Mouse (Mus musculus) intestine, embryonic 15.5 days (tissue): ENCODE results near the gene Gm609. TPM values are rescaled to one million over a fixed set of nuclear protein-coding genes. Genes with fewer than 3 reads are reported as not detected.
"Not testable (repeated sequence)": the region's sequence is repeated elsewhere in the genome, so short reads cannot be mapped to it uniquely, and the experiment has no call there.

Experiments used
- ATAC-seq: fragments of 200-750 bp; cut with Nextera tagmentation; 2 replicates; pipeline ENCODE4 v1.8.0; 2017; ENCODE audit warnings: moderate TSS enrichment, moderate library complexity
- H3K27ac ChIP-seq: fragments of 300-500 bp; sonication (generic); 2 replicates; pipeline ENCODE4 v1.5.1; 2015; ENCODE audit warnings: mild to moderate bottlenecking, inconsistent platforms
- H3K27me3 ChIP-seq: fragments of 300-500 bp; sonication (generic); replicated peaks from 2 replicates; pipeline ENCODE4 v1.6.1; 2015; ENCODE audit warnings: inconsistent platforms
- H3K36me3 ChIP-seq: fragments of 300-500 bp; sonication (generic); 2 replicates; pipeline ENCODE4 v1.6.1; 2015; ENCODE audit warnings: inconsistent platforms
- H3K4me1 ChIP-seq: fragments of 300-500 bp; sonication (generic); replicated peaks from 2 replicates; pipeline ENCODE4 v1.6.1; 2015; ENCODE audit warnings: inconsistent platforms
- H3K4me2 ChIP-seq: fragments of 300-500 bp; sonication (generic); replicated peaks from 2 replicates; pipeline ENCODE4 v1.6.1; 2015; ENCODE audit warnings: mild to moderate bottlenecking, inconsistent platforms
- H3K4me3 ChIP-seq: fragments of 300-500 bp; sonication (generic); replicated peaks from 2 replicates; pipeline ENCODE4 v1.5.1; 2015; ENCODE audit warnings: inconsistent platforms
- H3K9ac ChIP-seq: fragments of 300-500 bp; sonication (generic); 2 replicates; pipeline ENCODE4 v1.6.1; 2015; ENCODE audit warnings: inconsistent platforms
- H3K9me3 ChIP-seq: fragments of 300-500 bp; sonication (generic); 2 replicates; pipeline ENCODE4 v1.6.1; 2016; ENCODE audit warnings: inconsistent platforms
- WGBS: fragments of 180-500 bp; shearing (Covaris S2); methylation state at CpG from one replicate; pipeline ENCODE4 v1.1.7; 2015; 5-methylcytosine and 5-hydroxymethylcytosine counted together
- polyA plus RNA-seq: library from polyadenylated mRNA; unstranded; fragments of >200 nt; fragmentation: Nextera tagmentation; extraction: Ambion mirVana; gene quantifications from 2 replicates; pipeline ENCODE4 v1.2.1, GENCODE M21; 2015

The Gm609 gene
- polyA plus RNA-seq: 2.2 and 2.7 TPM in 2 replicates

DNA sequence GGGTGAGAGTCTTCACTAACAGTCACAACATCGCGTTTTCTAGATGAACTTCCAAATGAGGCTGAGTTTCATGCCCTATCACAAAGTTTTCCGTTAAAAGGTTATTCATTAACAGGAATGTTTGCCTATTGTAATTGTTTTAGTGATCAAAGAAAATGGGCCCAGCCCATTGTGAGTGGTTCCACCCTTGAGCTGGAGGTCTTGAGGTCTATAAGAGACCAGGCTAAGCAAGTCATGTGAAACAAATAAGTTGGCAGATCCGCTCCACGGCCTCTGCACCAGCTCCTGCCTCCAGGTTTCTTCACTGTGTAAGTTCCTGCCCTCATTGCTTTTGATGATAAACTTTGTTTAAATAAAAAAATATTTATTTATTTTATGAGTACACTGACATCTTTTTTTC lies at the start of gene Gm609:
Gene Gm609 (minus strand): TSS at position 43 of the 400 bp plus-strand sequence.
- H3K9me3 ChIP-seq: no peaks in the 10 kb centered on the region
- H3K27me3 ChIP-seq: no peaks in the 10 kb centered on the region
- peak; percentile 93 for ATAC-seq
- H3K4me3 ChIP-seq: no peak within 1 kb of the TSS
- H3K9ac ChIP-seq: no peak within 1 kb of the TSS
- no peak within 1 kb of the TSS for H3K27ac ChIP-seq
- H3K36me3 ChIP-seq: no peaks in the 10 kb centered on the region
- no peaks in the 10 kb centered on the region for H3K4me1 ChIP-seq
- 50% methylated on average over 5 of the region's 5 CpGs for WGBS
- H3K4me2 ChIP-seq: no peak within 1 kb of the TSS

DNA sequence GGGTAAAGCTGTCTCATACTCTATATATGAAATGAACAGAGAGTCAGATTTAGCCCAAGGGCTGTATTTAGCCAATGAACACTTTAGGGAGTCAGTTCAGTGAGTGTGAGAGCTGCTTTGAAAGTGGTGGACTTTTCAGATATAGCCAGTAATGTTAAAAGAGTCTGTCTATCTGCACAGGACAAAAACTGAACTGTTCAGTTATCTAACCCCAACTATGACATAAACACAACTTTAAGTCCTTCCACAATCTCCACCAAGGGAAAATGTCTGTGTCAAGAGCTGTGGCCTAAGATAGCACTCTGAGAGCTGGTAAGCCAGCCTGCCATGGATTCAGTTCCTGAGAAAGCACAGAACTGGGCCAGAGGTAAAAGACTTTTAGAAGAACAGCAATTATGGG lies 49.3 kb upstream of the Gm609 start:
- no peak for ATAC-seq
- no peaks in the 10 kb centered on the region for H3K36me3 ChIP-seq
- no peak overlapping the region for H3K4me3 ChIP-seq
- H3K27ac ChIP-seq: no peak overlapping the region
- no peaks in the 10 kb centered on the region for H3K27me3 ChIP-seq
- no peak overlapping the region for H3K4me2 ChIP-seq
- no peaks in the 10 kb centered on the region for H3K4me1 ChIP-seq
- no peaks in the 10 kb centered on the region for H3K9me3 ChIP-seq
- no peak overlapping the region for H3K9ac ChIP-seq

DNA sequence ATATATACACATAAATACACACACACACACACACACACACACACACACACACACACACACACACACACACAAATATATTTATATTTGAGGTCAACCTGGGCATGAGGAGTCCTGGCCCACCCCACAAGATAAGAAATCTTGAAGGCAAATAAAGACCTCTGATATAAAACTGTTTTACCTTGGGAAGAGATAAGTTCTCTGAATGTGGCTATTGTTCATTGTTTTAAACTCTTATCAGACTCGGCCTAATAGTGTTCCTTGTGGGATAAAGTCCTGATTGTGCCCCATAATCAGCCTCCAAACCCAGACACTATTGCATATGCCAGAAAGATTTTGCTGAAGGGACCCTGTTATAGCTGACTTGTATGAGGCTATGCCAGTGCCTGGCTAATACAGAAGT lies 45.6 kb upstream of the Gm609 start:
- 47% methylated on average over 1 of the region's 1 CpGs for WGBS
- H3K4me3 ChIP-seq, H3K9ac ChIP-seq, H3K4me1 ChIP-seq, H3K36me3 ChIP-seq, H3K27ac ChIP-seq, H3K9me3 ChIP-seq, H3K4me2 ChIP-seq, H3K27me3 ChIP-seq: not testable (repeated sequence)
- peak; percentile 89 for ATAC-seq

DNA sequence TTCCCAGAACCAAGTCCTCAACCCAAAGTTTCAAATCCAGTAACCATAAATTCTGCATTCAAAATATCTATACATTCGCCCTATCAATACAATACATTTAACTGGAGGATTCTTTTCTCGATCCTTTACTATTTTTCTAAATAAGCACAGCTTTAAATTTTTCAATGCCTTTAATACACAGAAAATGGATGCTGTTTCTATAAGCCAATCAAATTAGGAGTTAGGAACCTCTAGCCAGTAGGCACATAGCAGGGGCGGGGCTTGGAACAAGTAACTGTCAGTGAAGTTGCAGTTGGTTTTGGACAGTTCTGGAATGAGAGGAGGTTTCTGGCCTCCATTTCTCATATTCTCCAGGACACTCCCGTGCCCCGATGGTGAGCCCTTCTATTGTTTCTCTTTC lies 42.2 kb upstream of the Gm609 start, which contains the start of gene Slc9c1:
Gene Slc9c1 (plus strand): TSS at position 301 of the 400 bp plus-strand sequence.
- Histone ChIP-seq H3K4me2 (no peak within 1 kb of the TSS), H3K36me3 (no peaks in the 10 kb centered on the region), H3K9me3 (no peaks in the 10 kb centered on the region), H3K27ac (no peak within 1 kb of the TSS), H3K9ac (no peak within 1 kb of the TSS), H3K4me3 (no peak within 1 kb of the TSS), H3K27me3 (no peaks in the 10 kb centered on the region), H3K4me1 (no peaks in the 10 kb centered on the region)
- WGBS: 91% methylated on average over 5 of the region's 5 CpGs
- ATAC-seq: no peak

DNA sequence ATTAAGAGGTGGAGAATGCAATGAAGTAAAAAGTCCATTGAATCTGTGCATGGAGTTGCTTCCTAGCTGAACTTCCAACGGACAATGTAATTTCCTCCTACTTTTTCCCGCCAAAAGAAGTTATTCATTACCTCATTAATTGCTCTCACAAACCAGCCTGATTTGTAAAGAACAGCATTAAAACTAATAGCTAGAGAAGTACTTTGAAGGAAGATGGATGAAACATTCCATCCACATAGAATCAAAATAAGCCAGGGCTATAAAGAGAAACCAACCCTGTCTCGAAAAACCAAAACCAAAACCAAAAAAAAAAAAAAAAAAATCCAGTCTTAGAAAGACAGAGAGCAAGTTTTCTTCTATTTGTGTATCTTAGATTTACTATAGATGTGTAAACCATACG lies 39.2 kb upstream of the Gm609 start, which contains the start of gene Gm17783:
Gene Gm17783 (minus strand): TSS at position 101 of the 400 bp plus-strand sequence.
- Histone ChIP-seq H3K9ac (no peak within 1 kb of the TSS), H3K4me3 (no peak within 1 kb of the TSS), H3K27ac (no peak within 1 kb of the TSS), H3K36me3 (no peaks in the 10 kb centered on the region), H3K4me1 (no peaks in the 10 kb centered on the region), H3K9me3 (no peaks in the 10 kb centered on the region), H3K27me3 (no peaks in the 10 kb centered on the region), H3K4me2 (no peak within 1 kb of the TSS)
- no peak for ATAC-seq
- WGBS: 75% methylated on average over 4 of the region's 4 CpGs

DNA sequence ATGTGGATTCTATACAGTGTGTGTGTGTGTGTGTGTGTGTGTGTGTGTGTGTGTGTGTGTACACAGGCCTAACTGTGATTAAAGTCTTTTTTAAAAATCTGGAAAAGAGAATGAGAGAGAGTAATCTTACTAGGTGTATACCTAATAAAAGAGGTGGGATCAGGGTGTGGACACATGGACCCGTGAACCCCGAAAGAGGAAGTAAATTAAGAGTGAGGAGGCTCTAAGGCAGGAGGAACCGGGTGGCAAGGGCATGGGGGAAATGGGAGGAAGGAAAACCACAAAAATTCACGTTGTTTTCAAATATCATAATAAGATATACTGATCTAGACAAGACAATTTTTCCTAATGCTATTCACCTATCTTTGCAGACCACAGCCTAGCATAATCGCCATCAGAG lies 32.8 kb upstream of the Gm609 start:
- H3K36me3 ChIP-seq: no peaks in the 10 kb centered on the region
- no peak overlapping the region for H3K27ac ChIP-seq
- H3K9ac ChIP-seq: no peak overlapping the region
- no peaks in the 10 kb centered on the region for H3K9me3 ChIP-seq
- ATAC-seq: peak; percentile 78; the same call in 1 of the 2 replicates
- WGBS: 62% methylated on average over 5 of the region's 5 CpGs
- H3K4me3 ChIP-seq: no peak overlapping the region
- no peak overlapping the region for H3K4me2 ChIP-seq
- H3K27me3 ChIP-seq: no peaks in the 10 kb centered on the region
- H3K4me1 ChIP-seq: no peaks in the 10 kb centered on the region

DNA sequence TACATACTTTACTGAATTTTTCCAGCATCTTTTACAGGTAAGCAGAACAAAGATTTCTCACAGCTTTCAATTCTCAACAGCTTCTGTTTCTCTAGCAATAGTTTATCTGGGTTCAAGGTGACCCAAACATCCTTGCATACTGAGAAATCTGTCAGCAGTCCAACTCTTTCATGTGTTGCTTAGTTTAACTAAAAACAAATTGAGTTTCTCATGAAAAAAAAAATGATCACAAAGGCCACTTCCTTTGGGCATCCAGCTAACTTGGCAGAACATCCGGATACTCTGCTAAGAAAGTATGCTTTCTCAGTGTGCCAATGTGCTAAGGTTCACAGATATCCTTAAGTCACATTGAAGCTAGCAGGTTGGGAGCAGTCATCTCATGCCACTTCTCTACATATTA lies 2.6 kb upstream of the Gm609 start:
- Histone ChIP-seq H3K27ac (no peak overlapping the region), H3K9me3 (no peaks in the 10 kb centered on the region), H3K27me3 (no peaks in the 10 kb centered on the region), H3K4me2 (no peak overlapping the region), H3K9ac (no peak overlapping the region), H3K4me1 (no peaks in the 10 kb centered on the region), H3K4me3 (no peak overlapping the region), H3K36me3 (no peaks in the 10 kb centered on the region)
- ATAC-seq: no peak
- 68% methylated on average over 1 of the region's 1 CpGs for WGBS

DNA sequence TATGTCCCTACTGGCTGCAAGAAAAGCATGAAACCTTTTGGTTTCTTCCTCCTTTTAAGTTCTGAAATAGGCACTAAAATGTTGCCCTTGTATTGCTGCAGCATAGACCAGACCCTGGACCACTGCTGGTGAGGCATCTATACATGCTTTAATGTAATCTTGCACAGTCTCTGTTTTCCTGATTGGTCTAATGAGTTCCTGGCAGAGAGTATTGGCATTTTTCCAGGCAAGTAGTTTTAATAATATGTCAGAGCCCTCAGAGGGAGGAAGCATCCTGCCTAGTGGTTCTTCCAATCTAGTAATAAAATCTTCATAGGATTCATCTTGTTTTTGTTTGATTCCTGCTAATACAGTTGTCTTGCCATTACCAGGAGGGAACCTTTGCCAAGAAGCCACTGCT lies 15.8 kb downstream of the Gm609 start:
- H3K9ac ChIP-seq: no peak overlapping the region
- ATAC-seq: no peak

DNA sequence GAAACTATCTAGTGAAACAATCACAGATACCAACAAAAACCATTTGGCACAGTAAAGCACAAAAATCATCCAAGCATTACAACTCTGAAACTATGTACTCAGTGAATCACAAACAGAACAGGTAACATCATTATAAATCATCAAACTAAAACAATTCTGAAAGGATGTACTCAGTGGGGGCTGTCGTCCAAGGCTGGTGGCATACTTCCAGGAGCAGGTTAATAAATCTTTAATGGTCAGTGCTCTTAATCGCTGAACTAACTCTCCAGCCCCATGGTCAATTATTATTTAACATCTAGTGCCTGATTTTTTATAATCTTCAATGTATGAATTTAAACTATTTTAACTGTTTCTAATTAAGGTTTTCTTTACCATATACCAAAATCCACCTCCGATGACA lies 20.9 kb downstream of the Gm609 start:
- not testable (repeated sequence) for H3K36me3 ChIP-seq, H3K9ac ChIP-seq, H3K9me3 ChIP-seq, ATAC-seq, H3K4me3 ChIP-seq, H3K4me1 ChIP-seq, H3K27me3 ChIP-seq, H3K4me2 ChIP-seq, H3K27ac ChIP-seq
- WGBS: 47% methylated on average over 3 of the region's 3 CpGs

More for the DNA sequence above, 15.8 kb downstream of the Gm609 start:
- Histone ChIP-seq H3K27me3 (no peaks in the 10 kb centered on the region), H3K36me3 (no peaks in the 10 kb centered on the region), H3K27ac (no peak overlapping the region), H3K9me3 (no peaks in the 10 kb centered on the region), H3K4me2 (no peak overlapping the region), H3K4me1 (no peaks in the 10 kb centered on the region), H3K4me3 (no peak overlapping the region)

DNA sequence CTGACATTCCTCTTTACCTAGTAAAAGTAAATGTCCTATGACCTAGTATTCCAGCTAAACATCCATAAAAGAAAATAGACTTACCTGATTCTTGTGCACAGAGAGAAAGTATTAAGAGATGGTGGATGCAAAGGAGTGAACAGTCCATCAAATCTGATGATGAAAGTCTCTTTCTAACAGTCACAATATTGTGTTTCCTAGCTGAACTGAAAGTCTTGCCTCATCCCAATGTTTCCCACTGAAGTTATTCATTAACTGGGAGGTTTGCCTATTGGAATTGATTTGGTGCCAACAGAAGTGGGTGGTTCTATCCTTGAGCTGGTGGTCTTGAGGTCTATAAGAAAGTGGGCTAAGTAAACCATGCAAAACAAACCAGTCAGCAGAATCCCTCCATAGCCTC lies 38.0 kb downstream of the Gm609 start:
- H3K9me3 ChIP-seq: no peaks in the 10 kb centered on the region
- H3K9ac ChIP-seq: no peak overlapping the region
- ATAC-seq: peak; percentile 63
- H3K4me1 ChIP-seq: no peaks in the 10 kb centered on the region
- H3K36me3 ChIP-seq: no peaks in the 10 kb centered on the region
- no peak overlapping the region for H3K27ac ChIP-seq
- H3K27me3 ChIP-seq: no peaks in the 10 kb centered on the region
- H3K4me3 ChIP-seq: no peak overlapping the region
- no peak overlapping the region for H3K4me2 ChIP-seq

DNA sequence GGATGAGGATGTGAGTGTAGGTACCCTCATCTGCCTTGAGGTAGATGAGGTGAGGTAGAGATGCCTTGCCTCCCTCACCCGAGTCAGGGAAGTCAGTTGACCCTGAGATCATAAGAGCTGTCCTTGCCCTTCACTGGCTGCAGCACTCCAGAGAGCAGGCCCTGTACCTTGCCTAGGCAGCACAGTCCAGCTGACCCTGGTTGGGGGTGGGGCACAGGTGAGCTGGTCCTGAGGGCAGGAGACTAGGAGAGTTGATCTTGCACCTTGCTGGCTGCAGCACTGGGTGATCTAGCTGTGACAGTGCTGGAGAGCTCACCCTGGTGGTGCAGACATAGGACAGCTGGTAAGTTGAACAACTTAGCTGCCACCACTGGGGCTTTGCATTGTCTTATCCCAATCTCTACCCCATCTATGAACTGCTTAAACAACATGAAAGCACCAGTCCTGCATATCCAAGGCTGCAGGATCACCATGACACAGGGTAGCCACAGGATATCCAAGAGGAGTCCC lies 55.5 kb downstream of the Gm609 start:
- H3K27me3 ChIP-seq: no peaks in the 10 kb centered on the region
- no peak overlapping the region for H3K4me2 ChIP-seq
- no peak overlapping the region for H3K9ac ChIP-seq
- no peaks in the 10 kb centered on the region for H3K36me3 ChIP-seq
- H3K9me3 ChIP-seq: no peaks in the 10 kb centered on the region
- ATAC-seq: 0 out of 2 replicates have a peak, but pooled peaks have one; percentile 17
- H3K4me3 ChIP-seq: no peak overlapping the region
- no peaks in the 10 kb centered on the region for H3K4me1 ChIP-seq
- H3K27ac ChIP-seq: no peak overlapping the region
- 93% methylated on average over 1 of the region's 1 CpGs for WGBS

DNA sequence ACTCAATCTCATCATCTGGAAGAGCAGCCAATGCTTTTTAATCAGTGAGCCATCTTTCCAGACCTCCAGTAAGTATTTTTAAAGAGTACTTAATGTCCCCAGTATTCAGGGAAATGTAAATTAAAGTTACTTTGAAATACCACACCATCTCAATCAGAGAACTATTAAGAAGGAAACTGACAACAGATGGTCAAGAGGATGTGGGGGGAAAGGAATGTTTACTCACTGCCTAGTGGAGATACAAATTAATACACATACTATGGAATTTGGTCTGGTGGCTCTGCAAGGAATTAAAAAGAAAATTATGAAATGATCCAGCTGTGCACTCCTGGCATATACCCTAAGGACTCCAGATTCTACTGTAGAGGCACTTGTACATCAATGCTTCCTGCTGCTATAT lies 57.2 kb downstream of the Gm609 start:
- Histone ChIP-seq H3K9me3 (no peaks in the 10 kb centered on the region), H3K4me1 (no peaks in the 10 kb centered on the region), H3K4me3 (no peak overlapping the region), H3K4me2 (no peak overlapping the region), H3K27me3 (no peaks in the 10 kb centered on the region), H3K9ac (no peak overlapping the region), H3K27ac (no peak overlapping the region), H3K36me3 (no peaks in the 10 kb centered on the region)
- peak; percentile 47 for ATAC-seq

DNA sequence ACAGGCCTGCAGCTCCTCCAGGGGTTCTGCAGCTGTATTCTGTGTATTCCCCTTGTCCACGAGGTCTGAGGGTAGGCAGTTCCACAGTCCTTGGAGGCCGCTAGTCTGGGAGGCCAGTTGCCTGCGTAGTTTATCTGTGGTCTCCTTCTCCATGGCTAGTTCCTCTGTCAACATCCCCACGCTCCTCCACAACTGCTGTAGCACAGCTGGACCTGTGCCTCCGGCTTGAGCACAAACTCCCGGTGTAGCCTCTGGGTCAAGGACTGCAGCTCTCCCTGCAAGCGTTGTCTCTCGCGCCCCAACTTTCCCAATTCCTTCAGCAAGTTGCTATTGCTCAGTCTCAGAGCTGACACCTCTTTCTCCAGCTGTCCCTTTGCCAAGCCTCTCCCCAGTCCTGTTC lies 65.1 kb downstream of the Gm609 start:
- no peak overlapping the region for H3K9ac ChIP-seq
- WGBS: 78% methylated on average over 9 of the region's 9 CpGs
- H3K4me1 ChIP-seq: no peaks in the 10 kb centered on the region
- H3K27ac ChIP-seq: no peak overlapping the region
- ATAC-seq: no peak
- H3K4me2 ChIP-seq: no peak overlapping the region
- H3K9me3 ChIP-seq: no peaks in the 10 kb centered on the region
- H3K4me3 ChIP-seq: no peak overlapping the region
- no peaks in the 10 kb centered on the region for H3K36me3 ChIP-seq
- H3K27me3 ChIP-seq: no peaks in the 10 kb centered on the region
